Mouse (Mus musculus) MEL (cell line): Measurements from ENCODE around the gene Nkx2-9.
A peak's percentile ranks its signal among the peaks of the same experiment; 100 is the strongest.

ENCODE experiments used
- BHLHE40 ChIP-seq: IDR thresholded peaks from 2 replicates; pipeline ENCODE4 v1.6.1; 2012; ENCODE audit warnings: low read depth, mild to moderate bottlenecking, inconsistent platforms, low read length, improper control_type of control experiment, borderline replicate concordance
- CTCF ChIP-seq, 3 experiments: IDR thresholded peaks in 2 of 3; conservative IDR thresholded peaks in 1 of 3; 2 replicates each; pipeline ENCODE4 v1.5.1; 2011 to 2012; ENCODE audit warnings: low read length in 3 of 3, low read depth in 2 of 3, mild to moderate bottlenecking in 2 of 3, improper control_type of control experiment in 1 of 3, inconsistent platforms in 1 of 3, mixed read lengths in 1 of 3, moderate library complexity in 1 of 3; ENCODE audit not compliant: control insufficient read depth in 1 of 3, insufficient read depth in 1 of 3, poor library complexity in 1 of 3, severe bottlenecking in 1 of 3
- EP300 ChIP-seq, 2 experiments: IDR thresholded peaks; 2 replicates each; pipeline ENCODE4 v1.6.1; 2011; ENCODE audit warnings: improper control_type of control experiment in 2 of 2, low read length in 2 of 2, low read depth in 1 of 2, mild to moderate bottlenecking in 1 of 2
- MAX ChIP-seq: IDR thresholded peaks from 2 replicates; pipeline ENCODE4 v1.6.1; 2011; ENCODE audit warnings: low read length, improper control_type of control experiment
- MAZ ChIP-seq: IDR thresholded peaks from 2 replicates; pipeline ENCODE4 v1.6.1; 2012; ENCODE audit warnings: low read depth, mild to moderate bottlenecking, inconsistent platforms, low read length, improper control_type of control experiment
- MEF2A ChIP-seq: IDR thresholded peaks from 2 replicates; pipeline ENCODE4 v1.6.1; 2014; ENCODE audit warnings: low read depth, mild to moderate bottlenecking, inconsistent platforms, low read length, improper control_type of control experiment; ENCODE audit not compliant: poor library complexity, insufficient replicate concordance, severe bottlenecking; ENCODE audit errors: extremely low read depth
- MXI1 ChIP-seq: IDR thresholded peaks from 2 replicates; pipeline ENCODE4 v1.6.1; 2011; ENCODE audit warnings: mild to moderate bottlenecking, low read depth, low read length, improper control_type of control experiment
- MYB ChIP-seq: IDR thresholded peaks from 2 replicates; pipeline ENCODE4 v1.6.1; 2011; ENCODE audit warnings: mild to moderate bottlenecking, low read depth, low read length, improper control_type of control experiment
- POLR2A ChIP-seq, 2 experiments: IDR thresholded peaks; 2 replicates each; pipeline ENCODE4 v1.6.1; 2011 to 2012; ENCODE audit warnings: low read length in 2 of 2, mild to moderate bottlenecking in 2 of 2, control low read depth in 1 of 2, improper control_type of control experiment in 1 of 2, low read depth in 1 of 2, moderate library complexity in 1 of 2; ENCODE audit not compliant: control insufficient read depth in 1 of 2, insufficient read depth in 1 of 2, poor library complexity in 1 of 2
- RAD21 ChIP-seq: IDR thresholded peaks from 2 replicates; pipeline ENCODE4 v1.6.1; 2011; ENCODE audit warnings: mild to moderate bottlenecking, low read depth, low read length, improper control_type of control experiment
- SMC3 ChIP-seq: IDR thresholded peaks from 2 replicates; pipeline ENCODE4 v1.6.1; 2011; ENCODE audit warnings: low read depth, low read length, improper control_type of control experiment
- TAL1 ChIP-seq: IDR thresholded peaks from 2 replicates; pipeline ENCODE4 v1.6.1; 2012; ENCODE audit warnings: mild to moderate bottlenecking, inconsistent platforms, low read length, moderate library complexity, mixed read lengths
- UBTF ChIP-seq: IDR thresholded peaks from 2 replicates; pipeline ENCODE4 v1.6.1; 2012; ENCODE audit warnings: low read depth, mild to moderate bottlenecking, inconsistent platforms, low read length, improper control_type of control experiment, moderate library complexity, borderline replicate concordance; ENCODE audit not compliant: insufficient read depth

GRCm38 (mm10) chr12:56636534-56637180 lies 23.6 kb upstream of the Nkx2-9 start:
- TF ChIP-seq POLR2A (IDR thresholded peaks at IDR 0.05; ENCODE audit: control insufficient read depth in 1 of 2, insufficient read depth in 1 of 2, low read depth in 1 of 2, low read length in 2 of 2, poor library complexity in 1 of 2): no peak
- peak; percentile 63 to 89 (median 82) for TF ChIP-seq CTCF (IDR thresholded peaks at IDR 0.05 in 2 of 3, conservative IDR thresholded peaks at IDR 0.05 in 1 of 3; ENCODE audit: control insufficient read depth in 1 of 3, insufficient read depth in 1 of 3, low read depth in 2 of 3, low read length in 3 of 3, poor library complexity in 1 of 3, severe bottlenecking in 1 of 3)
- TF ChIP-seq RAD21: peak; percentile 77
- no peak for TF ChIP-seq MXI1
- no peak for TF ChIP-seq MYB
- peak; percentile 59 for TF ChIP-seq SMC3
- no peak for TF ChIP-seq MAX
- no peak for TF ChIP-seq MAZ
- no peak for TF ChIP-seq MEF2A
- no peak for TF ChIP-seq EP300 (IDR thresholded peaks at IDR 0.05; ENCODE audit: low read depth in 1 of 2, low read length in 2 of 2)
- TF ChIP-seq BHLHE40: 0 out of 2 replicates have a peak, but pooled peaks have one; percentile 15
- no peak for TF ChIP-seq TAL1
- TF ChIP-seq UBTF: no peak
